Mouse (Mus musculus) gastrocnemius, adult 2 months (tissue): ENCODE measurements around the gene Col5a1. TPM values are rescaled to one million over a fixed set of nuclear protein-coding genes. Genes with fewer than 3 reads are reported as not detected.

ENCODE experiments used
- DNase-seq: peaks from one replicate; pipeline ENCODE4 v3.0.0; 2022
- H3K27ac ChIP-seq: fragments of 200-600 bp; 2 replicates; pipeline ENCODE4 v1.8.1; 2022; ENCODE audit warnings: mild to moderate bottlenecking
- H3K4me3 ChIP-seq: fragments of 200-600 bp; 2 replicates; pipeline ENCODE4 v1.8.1; 2022; ENCODE audit warnings: mild to moderate bottlenecking, moderate library complexity
- CTCF ChIP-seq: fragments of 200-600 bp; IDR thresholded peaks from 2 replicates; pipeline ENCODE4 v1.8.1; 2022; ENCODE audit warnings: antibody characterized with exemption, mild to moderate bottlenecking, moderate library complexity
- intact Hi-C: fragments of 180-260 bp; cut with DNase I; formaldehyde crosslinking; loops from one replicate; pipeline ENCODE4 v1.15.1; 2025
- total RNA-seq, 2 experiments: library from RNA; stranded (reverse); gene quantifications; 2 replicates each; pipeline ENCODE4 v1.2.3; 2021

Gene Col5a1
- total RNA-seq, 2 experiments from 2014 or later: 15.9 to 20.9 TPM

DNA sequence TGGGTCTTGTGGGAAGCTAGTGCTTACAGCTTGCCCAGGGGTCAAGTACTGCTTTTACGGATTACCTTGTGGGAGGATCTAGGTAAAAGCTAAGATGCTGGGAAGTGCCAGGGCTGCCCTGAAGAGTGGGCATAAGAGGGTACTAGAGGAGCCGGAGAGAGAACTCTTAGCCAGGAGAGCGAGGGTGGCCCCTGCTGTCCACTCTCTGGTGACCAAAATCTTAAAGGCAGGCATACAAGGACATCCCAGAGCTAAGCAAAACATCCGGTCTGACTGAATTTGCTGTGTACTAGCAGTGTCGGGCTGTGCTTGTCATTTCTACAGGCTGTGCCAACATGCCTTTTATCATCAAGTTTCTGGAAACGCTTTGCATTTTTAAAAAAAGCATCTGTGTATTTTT is 44.9 kb downstream of the Col5a1 start:
- TF ChIP-seq CTCF: no peak
- peak overlapping the region; percentile 46 for H3K27ac ChIP-seq
- intact Hi-C loops: no loop called here
- H3K4me3 ChIP-seq: no peak overlapping the region
- no peak for DNase-seq

DNA sequence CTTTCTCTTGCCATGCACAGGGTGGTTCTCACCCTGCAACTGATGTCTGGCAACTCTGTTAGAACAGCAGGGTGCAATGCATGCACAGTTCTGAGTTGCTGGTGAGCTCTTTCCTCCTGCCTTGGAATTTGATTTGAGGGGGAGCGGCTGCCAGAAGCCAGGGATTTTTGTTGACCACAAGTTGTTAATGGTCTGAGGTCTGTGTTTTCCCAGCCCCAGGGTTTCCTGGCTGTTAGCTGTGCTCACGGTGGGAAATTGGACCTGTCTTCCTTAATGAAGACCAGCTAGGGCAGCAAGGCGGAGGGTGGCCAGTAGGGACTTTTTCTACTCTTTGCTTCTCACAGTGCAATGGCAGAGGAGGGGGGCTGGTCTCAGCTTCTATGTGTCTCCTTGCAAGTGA is 45.7 kb downstream of the Col5a1 start:
- no peak for DNase-seq
- TF ChIP-seq CTCF: no peak
- no peak overlapping the region for H3K4me3 ChIP-seq
- H3K27ac ChIP-seq: peak overlapping the region; percentile 24; the same call in 1 of the 2 replicates
- intact Hi-C loops: no loop called here

GRCm38 (mm10) chr2:27934269-27934668 is 48.0 kb downstream of the Col5a1 start:
- peak; percentile 68 for DNase-seq
- intact Hi-C loops: no loop called here
- no peak for TF ChIP-seq CTCF
- no peak overlapping the region for H3K4me3 ChIP-seq
- peak overlapping the region; percentile 69 for H3K27ac ChIP-seq

DNA sequence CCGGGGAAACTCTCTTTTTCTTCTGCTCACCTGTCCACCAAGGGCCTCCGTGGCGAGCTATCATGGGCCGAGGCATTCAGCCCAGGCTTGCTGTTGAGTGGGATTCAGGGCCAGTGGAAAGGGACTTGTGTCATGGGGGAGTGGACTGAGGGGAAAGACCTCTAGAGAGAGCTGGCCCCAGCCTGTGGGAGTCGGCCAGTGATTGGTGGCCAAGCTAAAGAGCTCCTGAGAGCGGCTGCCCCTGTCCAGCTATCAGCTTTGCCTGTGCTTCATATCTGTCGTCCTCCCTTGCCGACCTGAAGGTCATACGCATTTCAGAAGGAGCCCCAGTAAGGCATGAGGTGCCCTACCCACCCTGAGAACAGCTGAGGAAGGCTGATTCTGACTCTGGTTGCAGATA is 48.6 kb downstream of the Col5a1 start:
- no peak for DNase-seq
- Histone ChIP-seq H3K27ac (peak overlapping the region; percentile 69), H3K4me3 (no peak overlapping the region)
- intact Hi-C loops: no loop called here
- no peak for TF ChIP-seq CTCF

GRCm38 (mm10) chr2:27935441-27935840 is 49.2 kb downstream of the Col5a1 start:
- intact Hi-C loops: no loop called here
- peak overlapping the region; percentile 69 for H3K27ac ChIP-seq

GRCm38 (mm10) chr2:27936607-27937191 is 50.5 kb downstream of the Col5a1 start:
- TF ChIP-seq CTCF: no peak
- Histone ChIP-seq H3K27ac (peak overlapping the region; percentile 46), H3K4me3 (no peak overlapping the region)
- intact Hi-C loops: no loop called here
- peak; percentile 82 for DNase-seq

More at GRCm38 (mm10) chr2:27935441-27935840, 49.2 kb downstream of the Col5a1 start:
- no peak for TF ChIP-seq CTCF
- H3K4me3 ChIP-seq: no peak overlapping the region
- DNase-seq: no peak

- intact Hi-C loops: no loop called here
- 0 out of 2 replicates have a peak overlapping the region, but pooled peaks have one; percentile 28 for H3K27ac ChIP-seq
- DNase-seq: no peak
- no peak for TF ChIP-seq CTCF
- no peak overlapping the region for H3K4me3 ChIP-seq
Measured at GRCm38 (mm10) chr2:27939433-27939832, 53.2 kb downstream of the Col5a1 start.

DNA sequence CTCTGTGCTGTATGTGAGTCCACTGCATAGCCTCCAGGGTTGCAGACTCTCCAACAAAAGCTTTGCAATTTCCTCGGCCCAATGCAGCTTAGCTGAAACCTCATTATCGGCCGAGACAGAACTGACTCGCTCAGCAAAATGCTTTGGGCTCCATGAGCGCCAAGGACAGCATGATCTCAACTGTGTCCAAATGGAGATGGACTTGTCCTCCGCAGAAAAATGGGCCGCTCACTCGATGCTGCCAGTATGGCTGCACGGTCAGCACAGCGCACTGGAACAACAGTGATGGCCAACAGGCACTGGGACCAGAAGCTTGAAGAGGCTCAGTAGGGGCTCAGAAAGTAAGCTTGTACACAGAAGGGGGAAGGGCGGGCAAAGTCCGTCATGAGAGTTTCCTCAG is 53.9 kb downstream of the Col5a1 start:
- intact Hi-C loops: no loop called here
- H3K27ac ChIP-seq: 0 out of 2 replicates have a peak overlapping the region, but pooled peaks have one; percentile 16
- peak; percentile 57 for DNase-seq
- H3K4me3 ChIP-seq: no peak overlapping the region
- no peak for TF ChIP-seq CTCF

GRCm38 (mm10) chr2:27947252-27947651 is 61.0 kb downstream of the Col5a1 start:
- no peak overlapping the region for H3K27ac ChIP-seq
- intact Hi-C loops: no loop called here
- H3K4me3 ChIP-seq: no peak overlapping the region
- TF ChIP-seq CTCF: no peak
- no peak for DNase-seq

GRCm38 (mm10) chr2:27947917-27948316 is 61.7 kb downstream of the Col5a1 start:
- TF ChIP-seq CTCF: no peak
- DNase-seq: no peak
- no peak overlapping the region for H3K4me3 ChIP-seq
- intact Hi-C loops: no loop called here
- no peak overlapping the region for H3K27ac ChIP-seq

DNA sequence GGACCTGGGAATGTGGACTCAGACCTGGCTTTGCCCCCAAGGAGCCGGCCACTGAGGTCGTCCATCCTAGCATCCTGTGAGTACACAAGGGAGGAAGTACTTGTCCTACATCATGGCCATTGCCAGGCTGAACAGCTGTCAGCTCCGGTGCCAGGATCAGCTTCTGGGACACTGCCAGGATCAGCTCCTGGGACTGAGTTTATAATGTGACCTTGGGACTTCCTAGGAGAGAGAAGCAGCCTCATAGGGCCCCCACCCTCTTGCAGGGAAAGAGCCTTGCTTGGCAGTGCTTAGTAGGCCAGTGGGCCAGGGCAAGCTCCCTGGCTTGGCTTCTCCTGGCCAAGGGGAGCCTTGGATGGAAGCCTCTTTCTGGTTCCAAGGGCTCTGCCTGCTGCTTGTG is 67.6 kb downstream of the Col5a1 start:
- no peak overlapping the region; the same call in 1 of the 2 replicates for H3K27ac ChIP-seq
- no peak for TF ChIP-seq CTCF
- H3K4me3 ChIP-seq: no peak overlapping the region
- peak; percentile 87 for DNase-seq
- intact Hi-C loops: no loop called here

GRCm38 (mm10) chr2:27954924-27955323 is 68.7 kb downstream of the Col5a1 start:
- TF ChIP-seq CTCF: no peak
- no peak overlapping the region for H3K4me3 ChIP-seq
- no peak overlapping the region for H3K27ac ChIP-seq
- no peak for DNase-seq
- intact Hi-C loops: no loop called here

- no peak for DNase-seq
- intact Hi-C loops: no loop called here
- TF ChIP-seq CTCF: no peak
- H3K4me3 ChIP-seq: no peak overlapping the region
- no peak overlapping the region for H3K27ac ChIP-seq
Measured at GRCm38 (mm10) chr2:27956751-27957150, 70.5 kb downstream of the Col5a1 start.

DNA sequence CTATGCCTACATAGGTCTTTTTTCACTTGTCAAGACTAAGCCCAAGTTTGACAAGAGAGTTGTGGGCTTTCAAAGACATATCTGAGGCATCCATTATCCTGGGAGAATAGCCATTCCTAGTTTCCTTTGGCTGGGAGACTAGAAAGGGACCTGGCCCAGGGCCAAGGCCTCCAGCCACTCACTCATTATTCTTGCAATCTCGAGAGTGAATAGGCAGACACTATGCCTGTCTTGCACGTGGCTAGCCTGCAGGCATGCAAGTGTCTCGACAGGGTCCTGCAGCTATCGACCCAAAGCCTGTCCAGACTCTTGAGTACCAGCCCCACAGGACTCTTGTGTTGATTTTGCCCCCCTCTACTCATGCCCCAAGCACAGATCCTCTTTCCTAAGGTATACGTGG is 71.0 kb downstream of the Col5a1 start:
- H3K27ac ChIP-seq: no peak overlapping the region
- intact Hi-C loops: no loop called here
- TF ChIP-seq CTCF: no peak
- no peak overlapping the region for H3K4me3 ChIP-seq
- peak; percentile 53 for DNase-seq

DNA sequence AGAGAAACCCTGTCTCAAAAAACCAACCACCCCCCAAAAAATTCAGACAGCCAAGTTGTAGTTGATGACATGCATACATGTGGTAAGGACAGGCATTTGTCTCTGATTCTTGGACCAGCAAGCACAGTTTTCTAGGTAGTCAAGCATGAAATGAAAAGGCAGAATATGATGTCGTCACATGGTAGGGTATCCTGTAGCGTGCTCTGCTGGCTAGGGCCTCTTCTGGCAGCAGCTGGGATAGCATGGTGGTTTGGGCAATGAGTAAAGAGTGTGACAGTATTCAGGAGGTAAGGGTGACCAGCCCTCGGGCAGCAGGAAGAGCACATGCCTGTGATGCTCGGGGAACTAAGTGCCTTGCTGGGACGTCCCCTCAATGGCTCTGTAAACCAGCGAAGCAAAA is 73.0 kb downstream of the Col5a1 start:
- no peak for TF ChIP-seq CTCF
- no peak overlapping the region for H3K4me3 ChIP-seq
- intact Hi-C loops: no loop called here

More for the DNA sequence above, 73.0 kb downstream of the Col5a1 start:
- DNase-seq: no peak
- H3K27ac ChIP-seq: no peak overlapping the region
